Mouse (Mus musculus): ENCODE results near the gene Twist2.

GRCm38 (mm10) chr1:91856771-91857664 is 55.8 kb downstream of the Twist2 start:
- no peak for TF ChIP-seq POLR2A (IDR thresholded peaks at IDR 0.05; ENCODE audit: low read depth, low read length)
- TF ChIP-seq CTCF (IDR thresholded peaks at IDR 0.05; ENCODE audit: borderline replicate concordance, insufficient read depth, low read length): no peak

Data from embryonic fibroblast, embryonic 13.5 days (primary cell).